Mouse (Mus musculus): ENCODE measurements at regions not wholly inside any gene's neighbourhood (a gene's known extent, or its start where the extent isn't known, plus 50 kb on each side); places are given as distances from the start of the nearest gene placed in this dataset.

DNA sequence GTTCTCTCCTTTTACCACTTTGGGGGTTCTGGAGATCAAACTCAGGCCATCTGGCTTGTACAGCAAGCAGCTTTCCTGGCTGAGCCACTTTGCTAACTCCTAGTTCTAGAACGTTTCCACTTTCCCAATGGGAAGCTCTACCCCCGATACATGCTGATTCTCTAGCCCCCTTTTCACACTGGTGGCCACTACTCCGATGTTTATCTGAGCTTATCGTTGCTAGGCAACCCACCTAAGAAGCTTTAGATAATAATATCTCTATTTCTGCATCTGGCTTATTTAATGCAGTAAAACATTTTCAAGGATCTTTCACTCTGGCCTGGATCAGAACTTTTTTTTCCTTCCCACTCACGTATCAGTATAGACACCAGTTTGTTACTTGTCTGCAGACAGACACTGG lies 129.4 kb upstream of the Eif4g2 start:
- H3K4me3 ChIP-seq, result no peak overlapping the region
- no peak overlapping the region for H3ac ChIP-seq (ENCODE audit: control insufficient read depth, insufficient read length)
- no peak for TF ChIP-seq POLR2AphosphoS2 (IDR thresholded peaks at IDR 0.05; ENCODE audit: insufficient read length, low read depth)
- TF ChIP-seq USF1 (IDR thresholded peaks at IDR 0.05; ENCODE audit: low read depth), result no peak
- TF ChIP-seq SRF (IDR thresholded peaks at IDR 0.05; ENCODE audit: control insufficient read depth, insufficient read length, low read depth), result no peak
- TF ChIP-seq MAX (IDR thresholded peaks at IDR 0.05; ENCODE audit: low read depth), result no peak
- no peak for TF ChIP-seq POLR2A (IDR thresholded peaks at IDR 0.05; ENCODE audit: insufficient read length, low read depth)
- TF ChIP-seq MYOG (IDR thresholded peaks at IDR 0.05; ENCODE audit: control insufficient read depth in 1 of 3, insufficient read depth in 1 of 3, insufficient read length in 2 of 3, low read depth in 2 of 3), result no peak
- TF ChIP-seq CEBPB (IDR thresholded peaks at IDR 0.05; ENCODE audit: insufficient read depth, poor library complexity, severe bottlenecking), result no peak
- TF ChIP-seq MYOD1 (IDR thresholded peaks at IDR 0.05; ENCODE audit: control insufficient read depth in 1 of 3, insufficient read length in 2 of 3, low read depth in 2 of 3), result no peak
- no peaks in the 10 kb centered on the region for H3K79me2 ChIP-seq (ENCODE audit: control insufficient read depth, insufficient read depth)
- H3K36me3 ChIP-seq (ENCODE audit: control insufficient read depth, insufficient read depth), result no peaks in the 10 kb centered on the region
- no peak overlapping the region for H3K4me2 ChIP-seq (ENCODE audit: low read depth)
- no peaks in the 10 kb centered on the region for H3K27me3 ChIP-seq (ENCODE audit: control insufficient read depth, insufficient read depth, insufficient read length)

- H3K79me2 ChIP-seq (ENCODE audit: control insufficient read depth, insufficient read depth), result no peaks in the 10 kb centered on the region
- H3K4me3 ChIP-seq, result no peak overlapping the region
- no peak overlapping the region for H3ac ChIP-seq (ENCODE audit: control insufficient read depth, insufficient read length)
- H3K36me3 ChIP-seq (ENCODE audit: control insufficient read depth, insufficient read depth), result no peaks in the 10 kb centered on the region
- no peak overlapping the region for H3K4me2 ChIP-seq (ENCODE audit: low read depth)
- TF ChIP-seq MAX (IDR thresholded peaks at IDR 0.05; ENCODE audit: low read depth), result no peak
- TF ChIP-seq E2F4 (IDR thresholded peaks at IDR 0.05; ENCODE audit: insufficient read depth), result no peak
- no peak for TF ChIP-seq USF1 (IDR thresholded peaks at IDR 0.05; ENCODE audit: low read depth)
- TF ChIP-seq POLR2AphosphoS2 (IDR thresholded peaks at IDR 0.05; ENCODE audit: insufficient read length, low read depth), result no peak
- no peak for TF ChIP-seq MYOD1 (IDR thresholded peaks at IDR 0.05; ENCODE audit: control insufficient read depth in 1 of 3, insufficient read length in 2 of 3, low read depth in 2 of 3)
- TF ChIP-seq SRF (IDR thresholded peaks at IDR 0.05; ENCODE audit: control insufficient read depth, insufficient read length, low read depth), result no peak
- TF ChIP-seq MYOG (IDR thresholded peaks at IDR 0.05; ENCODE audit: control insufficient read depth in 1 of 3, insufficient read depth in 1 of 3, insufficient read length in 2 of 3, low read depth in 2 of 3), result no peak
- no peak for TF ChIP-seq REST (IDR thresholded peaks at IDR 0.05; ENCODE audit: insufficient read depth, insufficient read length)
- TF ChIP-seq CEBPB (IDR thresholded peaks at IDR 0.05; ENCODE audit: insufficient read depth, poor library complexity, severe bottlenecking), result no peak
- TF ChIP-seq TCF3 (IDR thresholded peaks at IDR 0.05; ENCODE audit: insufficient read length, low read depth), result no peak
- no peak for TF ChIP-seq POLR2A (IDR thresholded peaks at IDR 0.05; ENCODE audit: insufficient read length, low read depth)
- H3K27me3 ChIP-seq (ENCODE audit: control insufficient read depth, insufficient read depth, insufficient read length), result no peaks in the 10 kb centered on the region
Measured at GRCm38 (mm10) chr7:111211641-111212040, 128.8 kb upstream of the Eif4g2 start.

GRCm38 (mm10) chr7:111210282-111210681 lies 127.5 kb upstream of the Eif4g2 start:
- Histone ChIP-seq H3K4me2 (ENCODE audit: low read depth) (no peak overlapping the region), H3ac (ENCODE audit: control insufficient read depth, insufficient read length) (no peak overlapping the region), H3K79me2 (ENCODE audit: control insufficient read depth, insufficient read depth) (no peaks in the 10 kb centered on the region), H3K27me3 (ENCODE audit: control insufficient read depth, insufficient read depth, insufficient read length) (no peaks in the 10 kb centered on the region), H3K36me3 (ENCODE audit: control insufficient read depth, insufficient read depth) (no peaks in the 10 kb centered on the region), H3K4me3 (no peak overlapping the region)
- TF ChIP-seq MYOG (IDR thresholded peaks at IDR 0.05; ENCODE audit: control insufficient read depth in 1 of 3, insufficient read depth in 1 of 3, insufficient read length in 2 of 3, low read depth in 2 of 3), result peak in 1 of 3 experiments; percentile 62
- no peak for TF ChIP-seq POLR2AphosphoS2 (IDR thresholded peaks at IDR 0.05; ENCODE audit: insufficient read length, low read depth)
- TF ChIP-seq USF1 (IDR thresholded peaks at IDR 0.05; ENCODE audit: low read depth), result no peak
- no peak for TF ChIP-seq TCF12 (IDR thresholded peaks at IDR 0.05; ENCODE audit: insufficient read depth, poor library complexity, severe bottlenecking)
- TF ChIP-seq SRF (IDR thresholded peaks at IDR 0.05; ENCODE audit: control insufficient read depth, insufficient read length, low read depth), result no peak
- no peak for TF ChIP-seq POLR2A (IDR thresholded peaks at IDR 0.05; ENCODE audit: insufficient read length, low read depth)
- peak in 2 of 3 experiments; percentile 23 to 72 for TF ChIP-seq MYOD1 (IDR thresholded peaks at IDR 0.05; ENCODE audit: control insufficient read depth in 1 of 3, insufficient read length in 2 of 3, low read depth in 2 of 3)
- TF ChIP-seq REST (IDR thresholded peaks at IDR 0.05; ENCODE audit: insufficient read depth, insufficient read length), result no peak
- TF ChIP-seq MAX (IDR thresholded peaks at IDR 0.05; ENCODE audit: low read depth), result no peak
- TF ChIP-seq TCF3 (IDR thresholded peaks at IDR 0.05; ENCODE audit: insufficient read length, low read depth), result no peak

GRCm38 (mm10) chr7:111205876-111206275 lies 123.0 kb upstream of the Eif4g2 start:
- Histone ChIP-seq H3K27me3 (ENCODE audit: control insufficient read depth, insufficient read depth, insufficient read length) (no peaks in the 10 kb centered on the region), H3K4me3 (no peak overlapping the region), H3K4me2 (ENCODE audit: low read depth) (no peak overlapping the region), H3ac (ENCODE audit: control insufficient read depth, insufficient read length) (no peak overlapping the region), H3K79me2 (ENCODE audit: control insufficient read depth, insufficient read depth) (no peaks in the 10 kb centered on the region), H3K36me3 (ENCODE audit: control insufficient read depth, insufficient read depth) (no peaks in the 10 kb centered on the region)
- TF ChIP-seq POLR2AphosphoS2 (IDR thresholded peaks at IDR 0.05; ENCODE audit: insufficient read length, low read depth) (no peak), TCF12 (IDR thresholded peaks at IDR 0.05; ENCODE audit: insufficient read depth, poor library complexity, severe bottlenecking) (no peak), E2F4 (IDR thresholded peaks at IDR 0.05; ENCODE audit: insufficient read depth) (no peak), CEBPB (IDR thresholded peaks at IDR 0.05; ENCODE audit: insufficient read depth, poor library complexity, severe bottlenecking) (no peak), MAX (IDR thresholded peaks at IDR 0.05; ENCODE audit: low read depth) (no peak), POLR2A (IDR thresholded peaks at IDR 0.05; ENCODE audit: insufficient read length, low read depth) (no peak), REST (IDR thresholded peaks at IDR 0.05; ENCODE audit: insufficient read depth, insufficient read length) (no peak), MYOD1 (IDR thresholded peaks at IDR 0.05; ENCODE audit: control insufficient read depth in 1 of 3, insufficient read length in 2 of 3, low read depth in 2 of 3) (no peak), USF1 (IDR thresholded peaks at IDR 0.05; ENCODE audit: low read depth) (no peak), MYOG (IDR thresholded peaks at IDR 0.05; ENCODE audit: control insufficient read depth in 1 of 3, insufficient read depth in 1 of 3, insufficient read length in 2 of 3, low read depth in 2 of 3) (no peak), SRF (IDR thresholded peaks at IDR 0.05; ENCODE audit: control insufficient read depth, insufficient read length, low read depth) (no peak), TCF3 (IDR thresholded peaks at IDR 0.05; ENCODE audit: insufficient read length, low read depth) (no peak)

Data from myocyte (in vitro differentiated cells).